Mouse (Mus musculus): ENCODE results near the gene Gm20481. TPM values are rescaled to one million over a fixed set of nuclear protein-coding genes. Genes with fewer than 3 reads are reported as not detected.
"Not testable (repeated sequence)": the region's sequence is repeated elsewhere in the genome, so short reads cannot be mapped to it uniquely, and the experiment has no call there.

Gene Gm20481
- total RNA-seq, 4 experiments from 2014 or later = 0.73 TPM; not detected in 3

- no peak for DNase-seq
Observed at GRCm38 (mm10) chr17:34951636-34952377, 17.9 kb upstream of the Gm20481 start.

- no peak for DNase-seq
Observed at GRCm38 (mm10) chr17:34952378-34953040, 17.2 kb upstream of the Gm20481 start.

GRCm38 (mm10) chr17:34953258-34953657 is 16.5 kb upstream of the Gm20481 start:
- DNase-seq = no peak

- DNase-seq = no peak
Observed at GRCm38 (mm10) chr17:34953904-34954303, 15.8 kb upstream of the Gm20481 start.

GRCm38 (mm10) chr17:34954831-34955230 is 14.9 kb upstream of the Gm20481 start:
- DNase-seq = no peak

- no peak for DNase-seq
Observed at GRCm38 (mm10) chr17:34955884-34956283, 13.8 kb upstream of the Gm20481 start.

- DNase-seq = no peak
Observed at GRCm38 (mm10) chr17:34956340-34956739, 13.4 kb upstream of the Gm20481 start.

GRCm38 (mm10) chr17:34957291-34957690 is 12.4 kb upstream of the Gm20481 start:
- not testable (repeated sequence) for DNase-seq

GRCm38 (mm10) chr17:34957966-34958365 is 11.7 kb upstream of the Gm20481 start:
- DNase-seq = not testable (repeated sequence)

GRCm38 (mm10) chr17:34958734-34959129 is 11.0 kb upstream of the Gm20481 start:
- DNase-seq = not testable (repeated sequence)

GRCm38 (mm10) chr17:34959130-34959778 is 10.5 kb upstream of the Gm20481 start, which contains the start of gene Hspa1b:
Hspa1b (minus strand) TSS chr17:34959238.
- peak; percentile 89 for DNase-seq

- no peak for DNase-seq
Observed at GRCm38 (mm10) chr17:34959881-34960515, 9.7 kb upstream of the Gm20481 start.

- no peak for DNase-seq
Observed at GRCm38 (mm10) chr17:34960702-34961493, 8.8 kb upstream of the Gm20481 start.

- DNase-seq = no peak
Observed at GRCm38 (mm10) chr17:34962125-34962524, 7.6 kb upstream of the Gm20481 start.

GRCm38 (mm10) chr17:34962841-34963240 is 6.9 kb upstream of the Gm20481 start:
- no peak for DNase-seq

- no peak for DNase-seq
Observed at GRCm38 (mm10) chr17:34964640-34965049, 5.1 kb upstream of the Gm20481 start.

GRCm38 (mm10) chr17:34965627-34966026 is 4.1 kb upstream of the Gm20481 start:
- no peak for DNase-seq

- DNase-seq = not testable (repeated sequence)
Observed at GRCm38 (mm10) chr17:34970850-34971249, 1.1 kb downstream of the Gm20481 start.

- DNase-seq = not testable (repeated sequence)
Observed at GRCm38 (mm10) chr17:34971694-34972068, 2.0 kb downstream of the Gm20481 start.

- peak; percentile 90 for DNase-seq
Observed at GRCm38 (mm10) chr17:34972069-34972749, 2.5 kb downstream of the Gm20481 start, which contains the start of the genes Hspa1a and Hspa1l. Hspa1a (minus strand) TSS chr17:34972156. Hspa1l (plus strand) TSS chr17:34972703.
